Mouse (Mus musculus) lung, postnatal 0 days (tissue): Measurements from ENCODE around the gene Vta1. TPM values are rescaled to one million over a fixed set of nuclear protein-coding genes. Genes with fewer than 3 reads are reported as not detected.

Source experiments
- ATAC-seq: fragments of 200-750 bp; cut with Nextera tagmentation; 2 replicates; pipeline ENCODE4 v1.8.0; 2017; ENCODE audit warnings: moderate library complexity
- DNase-seq: peaks from one replicate; pipeline ENCODE4 v3.0.0-alpha.2; 2016; ENCODE audit warnings: low spot score
- H3K27ac ChIP-seq: fragments of 300-500 bp; sonication (generic); 2 replicates; pipeline ENCODE4 v1.5.1; 2014; ENCODE audit warnings: antibody characterized with exemption, mild to moderate bottlenecking, low read length, mixed read lengths
- H3K27me3 ChIP-seq: fragments of 300-500 bp; sonication (generic); replicated peaks from 2 replicates; pipeline ENCODE4 v1.6.1; 2014; ENCODE audit warnings: low read length, mixed read lengths; ENCODE audit not compliant: insufficient read depth
- H3K36me3 ChIP-seq: fragments of 300-500 bp; sonication (generic); 2 replicates; pipeline ENCODE4 v1.6.1; 2014; ENCODE audit warnings: low read length, mixed read lengths; ENCODE audit not compliant: insufficient read depth
- H3K4me1 ChIP-seq: fragments of 300-500 bp; sonication (generic); 2 replicates; pipeline ENCODE4 v1.6.1; 2014; ENCODE audit warnings: antibody characterized with exemption, low read depth, low read length, mixed read lengths; ENCODE audit not compliant: insufficient read depth
- H3K4me2 ChIP-seq: fragments of 300-500 bp; sonication (generic); replicated peaks from 2 replicates; pipeline ENCODE4 v1.6.1; 2014; ENCODE audit warnings: low read depth, mild to moderate bottlenecking, low read length, moderate library complexity, mixed read lengths
- H3K4me3 ChIP-seq: fragments of 300-500 bp; sonication (generic); 2 replicates; pipeline ENCODE4 v1.5.1; 2014; ENCODE audit warnings: low read depth, low read length
- H3K9ac ChIP-seq: fragments of 300-500 bp; sonication (generic); replicated peaks from 2 replicates; pipeline ENCODE4 v1.6.1; 2014; ENCODE audit warnings: low read depth, mild to moderate bottlenecking
- H3K9me3 ChIP-seq: fragments of 300-500 bp; sonication (generic); 2 replicates; pipeline ENCODE4 v1.6.1; 2016; ENCODE audit warnings: low read length, mixed read lengths
- CTCF ChIP-seq: IDR thresholded peaks from 2 replicates; pipeline ENCODE4 v1.5.1; 2016; ENCODE audit warnings: antibody characterized with exemption, mild to moderate bottlenecking
- EP300 ChIP-seq: IDR thresholded peaks from 2 replicates; pipeline ENCODE4 v1.6.1; 2016; ENCODE audit warnings: antibody characterized with exemption, mild to moderate bottlenecking, control low read depth
- WGBS: fragments of 180-500 bp; shearing (Covaris S2); extraction: QIAGEN DNeasy Blood & Tissue Kit; methylation state at CpG from one replicate; pipeline ENCODE4 v1.1.7; 2014; 5-methylcytosine and 5-hydroxymethylcytosine counted together
- polyA plus RNA-seq: library from polyadenylated mRNA; unstranded; fragments of >200 nt; fragmentation: Nextera tagmentation; extraction: Ambion mirVana; gene quantifications from 2 replicates; pipeline ENCODE4 v1.2.1, GENCODE M21; 2015

The Vta1 gene
- polyA plus RNA-seq, 1 experiment from 2014 or later, result 85.6 TPM

- Histone ChIP-seq H3K27ac (no peak overlapping the region), H3K9ac (no peak overlapping the region), H3K9me3 (no peaks in the 10 kb centered on the region), H3K4me1 (no peaks in the 10 kb centered on the region), H3K36me3 (no peaks in the 10 kb centered on the region), H3K27me3 (no peaks in the 10 kb centered on the region), H3K4me3 (no peak overlapping the region), H3K4me2 (no peak overlapping the region)
- TF ChIP-seq EP300 (no peak), CTCF (no peak)
- no peak for DNase-seq
- WGBS, result 91% methylated on average over 3 of the region's 3 CpGs
- ATAC-seq, result no peak
Observed at GRCm38 (mm10) chr10:14690349-14690748, 15.0 kb downstream of the Vta1 start.

- 70% methylated on average over 6 of the region's 6 CpGs for WGBS
- H3K27me3 ChIP-seq, result no peaks in the 10 kb centered on the region
- H3K9me3 ChIP-seq, result no peaks in the 10 kb centered on the region
- TF ChIP-seq CTCF (no peak), EP300 (no peak)
- H3K4me1 ChIP-seq, result no peaks in the 10 kb centered on the region
- no peak overlapping the region for H3K4me2 ChIP-seq
- H3K36me3 ChIP-seq, result no peaks in the 10 kb centered on the region
- DNase-seq, result no peak
- H3K9ac ChIP-seq, result no peak overlapping the region
- no peak overlapping the region for H3K27ac ChIP-seq
- no peak for ATAC-seq
- H3K4me3 ChIP-seq, result no peak overlapping the region
Observed at GRCm38 (mm10) chr10:14688785-14689442, 16.4 kb downstream of the Vta1 start.

GRCm38 (mm10) chr10:14685663-14686062, 19.7 kb downstream of the Vta1 start:
- no peaks in the 10 kb centered on the region for H3K36me3 ChIP-seq
- no peak for ATAC-seq
- TF ChIP-seq CTCF (peak; percentile 41), EP300 (no peak)
- H3K27ac ChIP-seq, result no peak overlapping the region
- no peaks in the 10 kb centered on the region for H3K27me3 ChIP-seq
- no peak overlapping the region for H3K4me3 ChIP-seq
- no peak overlapping the region for H3K4me2 ChIP-seq
- H3K4me1 ChIP-seq, result no peaks in the 10 kb centered on the region
- no peak for DNase-seq
- no peaks in the 10 kb centered on the region for H3K9me3 ChIP-seq
- H3K9ac ChIP-seq, result no peak overlapping the region
- WGBS, result 92% methylated on average over 1 of the region's 1 CpGs

GRCm38 (mm10) chr10:14666147-14666546, 39.2 kb downstream of the Vta1 start:
- no peaks in the 10 kb centered on the region for H3K9me3 ChIP-seq
- no peak overlapping the region for H3K9ac ChIP-seq
- H3K27ac ChIP-seq, result no peak overlapping the region
- peaks cover 5% of the 10 kb centered on the region; the same call in 1 of the 2 replicates for H3K36me3 ChIP-seq
- H3K4me1 ChIP-seq, result no peaks in the 10 kb centered on the region
- no peaks in the 10 kb centered on the region for H3K27me3 ChIP-seq
- H3K4me3 ChIP-seq, result no peak overlapping the region
- DNase-seq (no peak), ATAC-seq (no peak)
- TF ChIP-seq EP300 (no peak), CTCF (no peak)
- WGBS, result 83% methylated on average over 2 of the region's 2 CpGs
- H3K4me2 ChIP-seq, result no peak overlapping the region

GRCm38 (mm10) chr10:14660875-14661274, 44.5 kb downstream of the Vta1 start:
- TF ChIP-seq CTCF (no peak), EP300 (no peak)
- DNase-seq (no peak), ATAC-seq (no peak)
- H3K27me3 ChIP-seq, result no peaks in the 10 kb centered on the region
- no peak overlapping the region for H3K9ac ChIP-seq
- H3K27ac ChIP-seq, result no peak overlapping the region
- WGBS, result 91% methylated on average over 2 of the region's 2 CpGs
- no peak overlapping the region for H3K4me2 ChIP-seq
- no peaks in the 10 kb centered on the region for H3K9me3 ChIP-seq
- 0 out of 2 replicates have a peak, but pooled peaks cover 5% of the 10 kb centered on the region for H3K36me3 ChIP-seq
- H3K4me3 ChIP-seq, result no peak overlapping the region
- H3K4me1 ChIP-seq, result no peaks in the 10 kb centered on the region

- WGBS, result 35% methylated on average over 1 of the region's 1 CpGs
- H3K4me1 ChIP-seq, result no peaks in the 10 kb centered on the region
- ATAC-seq, result no peak
- H3K4me3 ChIP-seq, result no peak overlapping the region
- no peak overlapping the region for H3K9ac ChIP-seq
- no peak for TF ChIP-seq EP300
- TF ChIP-seq CTCF, result no peak
- H3K27ac ChIP-seq, result no peak overlapping the region
- H3K9me3 ChIP-seq, result no peaks in the 10 kb centered on the region
- H3K4me2 ChIP-seq, result no peak overlapping the region
- no peaks in the 10 kb centered on the region for H3K36me3 ChIP-seq
- DNase-seq, result peak; percentile 51
- no peaks in the 10 kb centered on the region for H3K27me3 ChIP-seq
Observed at GRCm38 (mm10) chr10:14639635-14640034, 65.7 kb downstream of the Vta1 start.
